Mouse (Mus musculus): ENCODE results near the gene Shd. TPM values are rescaled to one million over a fixed set of nuclear protein-coding genes. Genes with fewer than 3 reads are reported as not detected.

Shd gene
- total RNA-seq, 1 experiment from 2014 or later, result 2.2 TPM

GRCm38 (mm10) chr17:56008356-56009087 is 38.3 kb downstream of the Shd start:
- DNase-seq, result peak; percentile 92

- DNase-seq, result peak; percentile 94
Measured at GRCm38 (mm10) chr17:56009088-56009961, 39.1 kb downstream of the Shd start.

- no peak for DNase-seq
Measured at GRCm38 (mm10) chr17:56009962-56010240, 39.6 kb downstream of the Shd start.

DNA sequence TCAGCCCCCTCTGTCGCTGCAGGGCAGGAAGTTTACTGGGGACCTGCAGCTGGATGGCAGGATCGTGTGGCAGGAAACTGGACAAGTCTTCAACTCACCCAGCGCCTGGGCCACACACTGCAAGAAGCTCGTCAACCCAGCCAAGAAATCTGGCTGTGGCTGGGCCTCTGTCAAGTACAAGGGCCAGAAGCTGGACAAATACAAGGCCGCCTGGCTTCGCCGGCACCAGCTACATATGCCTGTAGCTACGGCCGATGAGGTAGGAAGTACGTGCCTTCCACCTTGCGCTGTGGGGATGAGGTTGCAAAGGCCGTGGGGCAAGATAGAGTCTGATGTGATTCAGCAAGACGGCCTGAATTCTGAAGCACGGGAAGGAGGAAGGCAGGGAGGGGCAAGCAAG is 40.0 kb downstream of the Shd start:
- no peak for DNase-seq

GRCm38 (mm10) chr17:56010681-56011080 is 40.4 kb downstream of the Shd start:
- DNase-seq, result peak; percentile 89

GRCm38 (mm10) chr17:56011441-56011840 is 41.2 kb downstream of the Shd start:
- no peak for DNase-seq

GRCm38 (mm10) chr17:56015293-56015692 is 45.0 kb downstream of the Shd start:
- DNase-seq, result no peak

GRCm38 (mm10) chr17:56016382-56016781 is 46.1 kb downstream of the Shd start:
- DNase-seq, result no peak

GRCm38 (mm10) chr17:56016793-56017785 is 46.8 kb downstream of the Shd start:
- no peak for DNase-seq

DNA sequence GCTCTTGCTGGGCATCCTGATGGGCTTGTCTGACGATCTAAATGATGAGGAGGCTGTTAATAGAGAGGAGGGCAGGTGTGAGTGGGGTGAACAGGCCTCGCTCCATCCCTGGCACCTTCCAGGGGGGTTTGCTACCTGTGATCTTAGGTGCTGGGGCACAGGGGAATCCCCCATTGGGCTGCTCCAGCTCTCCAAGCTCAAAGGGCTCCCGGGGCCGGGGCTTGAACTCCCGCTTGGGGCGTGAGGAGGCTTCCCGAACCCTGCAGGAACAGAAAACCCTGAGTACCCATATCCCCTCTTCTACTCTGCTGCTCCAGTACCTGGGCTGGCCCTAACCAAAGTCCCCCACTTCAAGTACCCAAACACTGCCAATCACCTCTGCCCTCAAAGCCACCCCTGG is 47.6 kb downstream of the Shd start:
- no peak for DNase-seq

DNA sequence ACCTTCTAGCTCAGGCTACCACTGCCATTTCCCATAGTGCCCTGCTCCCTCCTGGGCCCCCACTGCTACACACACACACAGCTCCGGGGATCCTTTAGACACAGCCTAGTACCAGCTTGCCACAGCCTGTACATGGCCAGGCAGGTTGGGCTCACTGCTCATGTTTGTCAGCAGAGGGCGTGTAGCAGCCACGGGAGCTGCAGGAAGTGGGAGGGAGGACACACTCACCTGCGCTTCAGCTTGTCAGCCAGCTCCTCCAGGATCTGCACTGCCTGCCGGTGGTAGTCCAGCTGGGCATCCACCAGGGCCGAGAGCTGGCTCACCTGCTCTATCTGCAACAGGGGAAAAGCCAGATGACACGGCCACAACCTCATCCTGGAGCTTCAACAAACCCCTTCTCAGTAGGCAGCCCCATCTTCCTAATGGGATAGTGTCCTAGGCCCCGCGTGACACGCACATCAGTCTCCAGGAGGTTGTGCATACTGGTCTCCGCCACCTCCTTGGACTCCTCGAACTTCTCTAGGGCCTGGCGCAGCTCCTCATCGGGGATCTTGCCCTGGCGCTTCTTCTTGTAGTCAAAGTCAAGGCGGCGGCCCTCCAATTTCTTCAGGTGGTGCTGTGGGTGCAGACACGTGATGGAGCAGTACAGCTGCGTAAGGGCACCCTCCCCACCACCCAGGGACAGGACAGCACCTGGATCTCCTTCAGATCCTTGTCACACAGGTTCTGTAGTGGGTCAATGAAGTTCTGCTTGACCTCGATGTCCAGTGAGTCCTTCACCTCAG is 48.3 kb downstream of the Shd start:
- peak; percentile 56 for DNase-seq

DNA sequence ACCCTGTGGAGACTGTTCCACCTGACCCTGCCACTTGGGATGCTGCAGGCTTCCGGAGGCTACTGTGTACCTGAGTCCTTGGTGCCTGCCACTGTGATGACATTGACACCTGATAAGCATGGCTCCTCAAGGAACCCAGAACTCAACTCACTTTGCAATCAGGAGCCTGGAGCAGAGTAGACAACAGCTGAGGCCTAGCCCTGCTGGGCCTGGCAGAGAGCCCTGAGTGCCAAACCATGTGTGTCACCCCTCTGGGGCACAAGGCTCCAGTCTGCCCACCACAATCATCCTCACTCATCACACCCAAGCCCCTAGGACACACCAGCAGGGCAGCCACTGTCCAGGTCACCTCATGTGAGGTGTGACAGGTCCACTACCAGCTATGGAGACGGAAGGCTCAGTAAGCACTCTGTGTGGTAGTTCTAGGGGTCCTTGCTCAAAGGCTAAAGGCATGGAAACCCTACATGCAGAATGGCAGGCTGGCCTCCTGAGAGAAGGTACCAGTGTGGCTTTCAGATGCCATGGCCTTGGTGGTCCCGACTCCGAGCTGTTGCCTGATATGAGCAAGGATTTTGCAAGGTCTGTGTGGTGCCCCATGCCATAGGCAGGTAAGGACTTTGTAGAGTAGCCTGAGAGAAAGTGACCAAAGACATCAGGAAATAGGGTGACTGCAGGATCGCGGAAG is 50.3 kb downstream of the Shd start:
- no peak for DNase-seq

GRCm38 (mm10) chr17:56021161-56021910 is 51.1 kb downstream of the Shd start:
- DNase-seq, result no peak

DNA sequence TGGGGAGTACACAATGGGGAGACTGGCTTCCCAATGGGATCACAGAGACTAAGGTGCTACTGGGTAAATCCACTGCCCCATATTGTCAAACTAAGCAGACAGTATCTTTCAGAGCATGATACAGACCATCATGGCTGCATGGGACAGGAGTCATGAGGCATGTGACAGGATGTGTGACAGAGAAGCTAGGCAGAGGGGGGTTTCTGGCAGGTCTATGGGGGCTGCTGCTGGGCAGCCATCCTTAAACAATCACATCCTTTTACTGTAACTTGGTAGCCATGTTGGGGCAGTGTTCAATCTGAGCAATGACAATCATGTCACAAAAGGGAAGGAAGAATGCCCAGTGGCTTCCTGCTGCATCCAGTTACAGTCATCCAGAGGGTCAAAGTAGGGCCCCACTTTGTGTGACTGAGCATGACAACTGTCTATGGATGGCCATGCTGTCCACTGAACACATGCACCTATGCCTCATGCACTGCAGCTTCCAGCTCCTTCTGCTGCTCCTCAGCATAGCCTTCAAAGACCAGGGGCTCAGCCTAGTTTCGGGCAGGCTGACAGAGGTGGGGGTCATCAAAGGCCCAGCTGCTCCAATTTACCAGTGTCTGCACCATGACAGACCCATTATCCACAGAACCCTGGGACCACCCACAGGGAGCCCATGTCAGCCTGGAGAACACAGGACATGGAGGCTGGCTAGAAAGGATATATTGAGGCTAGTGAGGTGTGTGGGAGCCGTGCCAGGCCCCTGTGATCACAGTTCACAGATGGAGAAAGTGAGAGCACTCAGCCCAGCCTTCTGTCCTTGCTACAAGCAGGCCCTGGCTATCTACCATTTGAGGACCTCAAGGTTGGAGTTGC is 52.1 kb downstream of the Shd start:
- no peak for DNase-seq

DNA sequence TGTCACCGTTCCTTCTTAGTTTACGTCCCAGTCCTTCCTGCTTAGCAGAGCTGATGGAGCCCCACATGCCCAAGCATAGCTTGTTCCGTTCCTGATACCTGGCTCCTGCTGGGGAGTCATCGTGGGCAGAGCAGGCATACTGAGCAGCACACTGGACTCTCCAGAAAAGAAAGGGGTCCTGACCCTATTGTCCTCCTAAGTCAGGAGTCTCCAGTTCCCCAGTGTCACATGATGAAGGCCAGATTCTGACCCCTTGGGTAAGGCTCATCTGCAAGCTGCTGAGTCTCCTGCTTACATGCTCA is 52.7 kb downstream of the Shd start:
- no peak for DNase-seq

DNA sequence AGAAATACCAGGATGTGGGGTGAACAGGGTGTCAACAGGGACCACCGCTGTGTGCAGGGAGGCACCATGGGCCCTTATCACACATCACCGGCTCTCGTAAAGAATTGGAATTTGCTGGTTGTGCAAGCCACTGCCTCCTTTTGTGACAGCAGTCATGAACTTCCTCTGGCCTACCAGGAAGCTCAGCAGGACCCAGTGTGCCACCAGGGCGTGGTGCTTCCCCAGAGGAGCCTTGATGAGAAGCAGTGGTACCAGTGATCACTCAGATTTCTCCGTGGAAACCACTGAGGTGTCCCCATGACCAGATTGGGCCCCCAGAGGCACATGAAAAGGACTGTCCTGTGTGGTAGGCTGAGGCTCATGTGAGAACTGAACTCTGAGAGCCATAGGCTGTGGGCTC is 53.1 kb downstream of the Shd start:
- no peak for DNase-seq

DNA sequence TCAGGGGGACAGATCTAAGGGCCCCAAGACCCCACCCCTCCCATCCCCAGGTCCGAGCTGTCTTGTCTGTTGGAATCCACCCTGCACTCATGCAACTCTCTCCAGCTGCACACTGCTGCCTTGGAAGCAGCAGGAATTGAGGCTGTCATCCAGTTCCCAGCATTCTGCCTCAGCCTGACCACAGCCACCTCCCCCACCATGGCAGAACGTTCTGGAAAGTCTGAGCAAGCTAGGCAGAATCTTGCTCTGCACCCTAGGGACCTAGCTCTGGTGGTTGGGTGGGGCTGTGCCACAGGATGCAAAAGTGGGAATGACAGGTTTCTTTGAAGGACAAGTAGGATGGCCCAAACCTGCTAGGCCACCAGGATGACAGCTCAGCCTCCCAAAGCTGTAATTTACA is 54.2 kb downstream of the Shd start:
- DNase-seq, result no peak

DNA sequence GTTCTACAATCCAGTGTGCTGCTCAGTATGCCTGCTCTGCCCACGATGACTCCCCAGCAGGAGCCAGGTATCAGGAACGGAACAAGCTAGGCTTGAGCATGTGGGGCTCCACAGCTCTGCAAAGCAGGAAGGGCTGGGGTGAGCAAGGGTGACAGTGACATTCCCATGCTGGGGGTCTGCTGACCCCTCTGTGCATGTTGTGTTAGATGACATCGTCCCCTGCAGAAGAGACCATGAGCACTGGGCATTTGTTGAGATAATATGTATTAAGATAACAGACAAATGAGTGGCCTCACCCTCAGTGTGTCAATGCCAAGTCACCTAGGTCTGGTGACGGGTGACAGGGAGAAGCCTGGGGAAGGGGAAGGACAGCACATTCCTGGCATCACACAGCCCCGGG is 54.7 kb downstream of the Shd start:
- no peak for DNase-seq
